Mouse (Mus musculus) mature B cell (primary cell): ENCODE data around the gene Gh.
"Not testable (repeated sequence)": the region's sequence is repeated elsewhere in the genome, so short reads cannot be mapped to it uniquely, and the experiment has no call there.

ENCODE experiments used
- in situ Hi-C: fragments of 300-500 bp; cut with MboI; formaldehyde crosslinking; loops from 2 replicates; pipeline ENCODE4 v1.14.3; 2019

Gene Gh

DNA sequence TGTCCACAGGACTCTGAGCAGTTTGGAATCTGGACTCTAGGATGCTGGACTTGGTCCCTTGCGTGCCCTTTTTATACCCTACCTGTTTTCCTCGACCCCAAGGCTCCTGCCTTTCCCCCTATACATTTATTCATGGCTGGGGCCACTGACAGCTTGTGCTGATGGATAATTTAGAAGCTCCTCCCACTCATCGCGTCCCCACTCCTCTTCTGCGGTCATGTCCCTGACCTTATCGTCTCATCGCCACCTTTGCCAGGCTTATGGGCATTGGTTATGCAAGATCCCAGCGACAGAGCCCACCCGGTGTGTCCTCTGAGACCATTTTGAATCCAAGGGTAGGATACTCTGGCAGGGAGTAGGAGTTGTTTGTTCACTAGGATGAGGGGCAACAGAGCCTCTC lies at the start of gene Gh:
Gene Gh, minus strand, starts transcription at position 101 of the 400 bp plus-strand sequence.
- in situ Hi-C loops: no loop called here

DNA sequence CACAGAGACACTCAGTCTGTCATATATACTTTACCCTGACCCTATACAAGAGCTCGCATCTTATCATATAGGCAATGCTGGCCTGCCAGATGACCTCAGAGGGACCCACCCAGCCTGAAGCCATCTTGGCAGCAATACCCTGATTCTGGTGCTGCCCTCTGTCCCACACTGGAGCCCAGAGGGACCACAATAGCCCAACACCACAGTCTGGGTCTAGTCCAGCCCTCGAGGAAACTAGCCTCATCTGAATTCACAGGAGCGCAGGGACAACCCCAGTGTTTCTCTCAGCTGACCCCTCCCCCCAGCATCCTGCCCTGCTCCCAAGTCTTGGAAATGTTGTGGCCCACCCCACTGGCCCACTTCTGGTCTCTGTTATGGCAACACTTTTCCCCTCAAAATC lies 49.6 kb upstream of the Gh start:
- in situ Hi-C loops: no loop called here

DNA sequence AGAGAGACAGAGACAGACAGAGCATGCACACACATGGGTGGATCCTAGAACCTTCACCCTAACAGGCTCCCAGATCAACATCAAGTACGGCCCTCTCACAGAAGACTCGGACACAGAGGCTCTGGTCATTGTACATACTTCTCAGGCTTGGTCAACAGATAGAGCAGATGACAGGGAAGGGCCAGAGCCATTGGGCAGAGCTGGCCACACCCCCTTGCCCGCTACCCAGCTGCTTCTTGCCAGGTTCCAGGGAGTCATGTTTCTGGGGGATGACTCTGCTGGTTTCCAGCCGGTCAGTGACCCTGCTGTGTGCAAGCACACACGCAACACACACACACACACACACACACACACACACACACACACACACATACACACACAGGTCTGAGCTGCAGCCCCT lies 49.2 kb upstream of the Gh start:
- in situ Hi-C loops: no loop called here

DNA sequence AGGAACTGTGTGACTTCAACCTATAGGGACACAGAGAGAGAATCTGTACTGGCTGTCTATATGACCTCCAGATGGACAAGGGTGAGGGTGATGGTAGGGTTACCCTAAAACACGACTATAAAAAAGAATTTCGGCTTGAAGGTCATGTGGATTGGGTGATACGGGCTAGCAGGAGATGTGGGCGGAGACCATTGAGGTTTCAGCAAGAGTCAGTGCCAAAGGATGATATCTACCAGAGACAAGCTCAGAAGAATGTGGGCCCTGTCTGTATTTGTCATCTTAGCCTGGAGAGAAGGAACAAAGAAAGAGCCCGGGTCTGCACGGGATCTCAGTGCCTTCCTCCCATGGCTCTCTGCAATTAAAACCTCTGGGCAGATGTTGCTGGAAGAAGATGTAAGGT lies 48.1 kb upstream of the Gh start:
- in situ Hi-C loops: no loop called here

DNA sequence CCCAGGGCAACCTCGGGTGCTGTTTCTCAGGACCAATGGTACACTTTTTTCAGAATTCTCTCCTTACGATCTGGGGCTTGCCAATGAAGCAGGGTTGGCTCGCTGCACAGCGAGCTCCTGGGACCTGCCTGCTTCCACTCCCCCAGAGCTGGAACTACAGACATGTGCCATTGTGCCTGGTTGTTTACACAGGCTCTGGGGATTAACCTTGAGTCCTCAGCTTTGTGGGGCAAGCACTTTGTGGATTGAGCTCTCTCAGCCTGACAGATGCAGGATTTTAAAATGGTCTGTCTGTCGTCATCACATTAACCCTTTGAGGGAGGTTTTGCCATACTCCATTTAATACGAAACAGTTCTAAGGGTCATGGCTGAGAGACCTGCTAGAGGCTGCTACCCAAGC lies 43.2 kb upstream of the Gh start:
- in situ Hi-C loops: no loop called here

DNA sequence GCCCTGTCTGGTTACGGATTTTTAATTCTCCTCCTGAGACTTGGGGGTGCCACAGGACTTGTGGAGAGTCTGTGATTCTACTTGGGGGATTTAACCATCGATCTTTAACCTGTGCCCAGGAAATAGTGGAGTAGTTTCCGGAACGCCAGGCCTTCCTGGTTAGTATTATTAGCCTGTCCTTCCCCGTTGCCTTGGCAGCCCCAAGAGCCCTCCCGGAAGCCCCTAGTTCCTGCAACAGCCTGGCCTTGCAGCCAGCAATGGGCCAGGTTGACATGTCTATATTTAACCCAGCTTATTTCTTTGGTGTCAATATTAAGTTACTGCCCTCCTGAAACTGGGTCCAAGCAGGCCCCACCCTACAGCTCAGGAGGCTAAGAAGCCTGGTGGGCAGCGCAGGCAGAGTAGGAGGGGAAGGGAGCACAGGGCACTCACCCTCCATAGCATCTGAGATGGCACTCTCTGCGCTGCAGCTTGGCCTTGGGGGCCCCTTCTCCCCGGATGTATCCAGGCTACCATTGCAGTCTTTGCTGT lies 39.4 kb upstream of the Gh start:
- in situ Hi-C loops: no loop called here

DNA sequence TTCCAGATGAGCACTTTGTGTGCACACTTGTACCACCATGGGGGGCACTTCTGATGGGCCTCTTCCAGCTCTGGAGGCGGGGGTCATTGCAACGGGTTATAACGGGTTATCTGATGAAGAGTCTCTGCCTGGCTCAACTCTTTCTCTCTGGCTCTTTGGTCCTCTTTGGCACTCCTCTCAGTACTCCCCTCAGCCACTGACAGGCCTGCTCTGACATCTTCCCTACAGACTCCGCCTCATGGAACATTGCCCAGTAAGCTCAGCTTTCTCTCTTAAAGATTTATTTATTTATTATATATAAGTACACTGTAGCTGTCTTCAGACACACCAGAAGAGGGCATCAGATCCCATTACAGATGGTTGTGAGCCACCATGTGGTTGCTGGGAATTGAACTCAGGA lies 37.7 kb upstream of the Gh start:
- in situ Hi-C loops: not testable (repeated sequence)

DNA sequence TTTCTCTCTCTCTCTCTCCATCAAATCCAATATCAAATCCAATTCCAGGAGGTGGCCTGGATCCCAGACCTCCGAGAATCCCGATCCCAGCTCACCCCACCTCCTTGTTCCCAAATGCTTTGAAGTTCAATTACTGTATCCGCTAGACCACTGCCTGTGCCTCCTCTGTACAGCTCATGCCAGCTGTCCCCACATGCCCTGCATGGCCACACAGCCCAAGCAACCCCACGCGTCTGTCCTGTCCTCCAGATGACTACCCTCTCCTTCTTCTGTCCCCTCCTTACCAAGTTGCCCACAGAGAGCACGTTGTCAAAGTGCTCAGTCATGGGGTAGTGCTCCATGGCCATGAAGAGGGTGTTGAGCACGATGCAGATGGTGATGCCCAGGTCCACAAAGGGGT lies 37.2 kb upstream of the Gh start:
- in situ Hi-C loops: no loop called here

DNA sequence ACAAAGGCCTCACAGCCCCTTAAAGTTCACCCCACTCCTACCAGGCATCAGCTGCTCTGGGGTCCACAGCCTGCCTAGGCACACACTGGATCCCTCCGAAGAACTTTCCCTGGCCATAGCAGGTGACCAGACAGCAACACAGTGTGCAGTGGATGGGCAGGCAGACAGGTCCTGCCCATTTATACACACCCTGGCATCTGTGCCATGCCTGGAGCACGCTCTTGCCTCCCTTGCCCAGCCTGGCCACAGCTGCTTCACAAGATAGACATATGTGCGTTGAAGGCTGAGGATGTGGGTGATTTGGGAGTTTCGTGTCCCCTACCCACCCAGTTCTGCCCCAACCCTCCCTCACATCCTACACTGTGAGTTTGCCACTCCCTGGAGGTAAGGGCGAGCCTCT lies 36.4 kb upstream of the Gh start:
- in situ Hi-C loops: no loop called here

DNA sequence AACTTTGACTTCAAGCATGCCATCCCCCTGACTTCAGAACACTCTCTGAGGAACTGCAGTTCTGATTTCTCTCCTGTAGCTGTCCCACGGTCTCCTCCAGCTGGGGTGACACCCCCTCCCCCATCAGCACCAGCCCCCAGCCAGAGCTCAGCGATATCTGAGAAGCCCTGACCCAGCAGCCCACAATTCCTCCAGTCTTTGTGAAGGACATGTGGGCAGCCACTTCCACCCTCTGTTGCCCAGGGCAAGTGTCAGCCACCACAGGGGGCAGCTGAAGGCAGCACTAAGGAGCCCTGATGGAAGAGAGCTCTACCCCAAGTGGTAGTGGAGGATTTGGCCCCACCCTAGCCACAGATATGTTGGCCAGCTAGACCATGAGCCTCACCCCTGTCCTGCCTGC lies 32.4 kb upstream of the Gh start:
- in situ Hi-C loops: no loop called here

DNA sequence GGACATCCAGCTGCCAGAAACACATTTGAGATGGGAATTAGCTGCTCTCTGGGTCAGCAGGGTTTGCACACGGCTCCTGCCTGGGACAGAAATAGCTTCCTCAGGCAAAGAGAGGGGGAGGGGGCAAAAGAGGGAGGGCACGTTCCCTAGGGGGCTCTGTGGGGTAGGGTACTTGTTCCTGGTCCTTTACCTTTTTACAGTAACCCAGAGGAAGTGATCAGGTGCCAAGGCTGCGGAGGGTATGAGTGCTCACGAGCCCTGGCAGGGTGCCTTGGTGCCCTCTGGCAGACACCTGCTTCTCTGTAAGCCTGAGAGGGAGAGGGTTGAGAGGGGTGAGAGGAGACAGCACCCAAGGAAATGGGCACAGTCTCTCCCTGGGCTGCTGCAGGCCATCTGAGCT lies 30.8 kb upstream of the Gh start:
- in situ Hi-C loops: no loop called here

DNA sequence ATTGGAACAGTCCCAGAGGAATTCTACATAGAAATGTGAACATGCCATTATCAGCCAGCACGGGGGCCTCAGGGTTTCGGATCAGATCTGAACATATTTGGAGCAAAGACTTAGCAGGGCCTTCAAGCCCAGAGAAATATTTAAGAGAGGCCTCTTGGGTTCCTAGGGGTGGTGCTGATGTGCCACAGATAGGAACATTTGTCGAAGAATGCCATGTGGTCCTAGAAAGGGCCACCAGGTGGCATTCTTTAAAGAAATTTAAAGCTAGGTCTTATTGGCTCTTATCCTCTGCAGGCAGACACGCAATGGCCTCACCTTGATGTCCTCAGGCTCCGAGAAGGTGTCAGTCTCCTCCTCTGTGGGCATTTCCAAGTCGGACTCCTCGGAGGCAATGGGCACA lies 28.0 kb upstream of the Gh start:
- in situ Hi-C loops: loop anchor here (5.0 kb wide), 1 partner anchor 63 kb away; no protein-coding TSS in a partner anchor

DNA sequence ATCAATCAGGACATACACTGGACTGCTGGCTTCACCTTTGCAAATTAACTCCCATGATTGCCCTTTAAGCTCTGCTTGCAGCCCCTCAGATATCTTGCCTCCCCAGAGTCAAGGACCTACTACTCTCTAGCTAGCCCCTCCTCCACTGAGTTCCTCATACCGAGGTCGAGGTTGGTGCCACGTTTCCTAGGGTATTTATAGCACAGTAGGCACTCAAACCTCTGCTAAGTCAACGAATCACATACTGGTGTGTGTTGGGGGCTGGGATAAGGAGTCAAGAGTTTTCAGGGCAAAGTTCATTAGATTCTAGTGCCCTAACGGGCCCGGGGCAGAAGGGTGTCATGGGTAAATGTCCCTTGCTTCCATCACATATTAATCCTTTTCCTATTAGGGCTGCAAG lies 27.5 kb upstream of the Gh start:
- in situ Hi-C loops: loop anchor here (5.0 kb wide), 1 partner anchor 63 kb away; no protein-coding TSS in a partner anchor

DNA sequence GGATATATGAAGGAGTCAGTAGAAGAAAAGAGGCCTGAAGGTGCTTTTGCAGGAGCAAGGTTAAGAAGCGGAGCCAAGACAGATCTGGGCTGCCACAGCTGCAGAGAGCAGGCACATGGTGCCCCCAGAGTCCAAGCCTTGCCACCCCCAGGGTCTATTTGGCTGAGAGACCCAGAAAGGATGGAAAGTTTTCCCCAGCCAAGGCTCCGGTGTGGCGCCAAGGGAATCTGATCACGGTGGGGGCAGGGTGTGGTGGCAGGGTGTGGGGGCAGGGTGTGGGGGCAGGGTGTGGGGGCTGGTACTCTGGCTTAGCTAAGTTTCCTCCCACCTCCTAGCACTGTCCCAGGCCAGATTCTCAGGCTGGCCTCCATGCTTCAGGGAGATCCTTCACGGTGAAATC lies 26.9 kb upstream of the Gh start:
- in situ Hi-C loops: loop anchor here (5.0 kb wide), 1 partner anchor 64 kb away; no protein-coding TSS in a partner anchor

DNA sequence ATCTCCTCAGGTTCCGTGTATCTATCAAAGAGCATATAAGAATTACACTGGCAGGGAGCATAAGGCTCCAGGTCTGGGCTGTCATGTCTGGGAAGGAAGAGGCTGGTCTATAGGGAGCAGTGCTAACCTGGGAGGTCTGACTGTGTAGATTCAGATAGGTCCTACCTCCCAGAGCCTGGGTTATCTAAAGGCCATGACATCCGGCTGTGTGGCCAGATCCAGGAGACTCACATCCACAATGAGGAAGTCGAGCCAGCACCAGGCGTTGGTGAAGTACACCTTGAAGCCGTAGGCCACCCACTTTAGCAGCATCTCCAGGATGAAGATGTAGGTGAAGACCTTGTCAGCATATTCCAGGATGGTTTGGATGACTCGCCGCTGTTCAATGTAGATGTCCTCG lies 24.8 kb upstream of the Gh start:
- in situ Hi-C loops: loop anchor here (5.0 kb wide), 1 partner anchor 66 kb away; no protein-coding TSS in a partner anchor

DNA sequence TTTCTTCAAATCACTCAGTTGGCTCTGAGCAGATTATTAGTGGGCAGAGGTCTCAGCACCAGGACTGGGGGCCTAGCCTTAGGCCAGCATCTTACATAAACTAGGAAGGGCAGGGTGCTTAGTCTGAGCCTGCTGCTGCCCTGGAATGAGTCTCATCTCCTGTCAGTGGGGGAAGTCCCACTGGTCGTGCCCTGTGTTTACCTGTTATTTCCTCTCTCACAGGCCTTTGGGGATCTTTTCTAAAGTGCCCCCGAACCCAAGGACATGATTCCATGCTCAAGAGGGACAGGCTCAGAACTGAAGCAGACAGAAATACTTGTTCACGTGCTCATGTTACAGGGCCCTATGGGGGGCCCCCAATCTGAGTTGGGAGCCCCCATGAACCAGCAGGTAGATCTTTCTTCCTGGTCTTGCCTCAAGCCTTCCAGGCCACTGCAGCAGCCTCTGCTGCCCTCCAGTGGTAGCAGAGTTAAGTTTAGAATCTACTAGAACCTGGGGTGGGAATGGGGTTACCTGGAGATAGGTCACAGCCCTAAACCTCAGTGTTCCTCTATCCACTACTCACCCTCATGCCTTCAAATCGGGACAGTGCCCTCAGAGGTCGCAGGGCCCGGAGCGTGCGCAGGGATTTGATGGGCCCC lies 24.0 kb upstream of the Gh start:
- in situ Hi-C loops: loop anchor here (5.0 kb wide), 1 partner anchor 67 kb away; no protein-coding TSS in a partner anchor

DNA sequence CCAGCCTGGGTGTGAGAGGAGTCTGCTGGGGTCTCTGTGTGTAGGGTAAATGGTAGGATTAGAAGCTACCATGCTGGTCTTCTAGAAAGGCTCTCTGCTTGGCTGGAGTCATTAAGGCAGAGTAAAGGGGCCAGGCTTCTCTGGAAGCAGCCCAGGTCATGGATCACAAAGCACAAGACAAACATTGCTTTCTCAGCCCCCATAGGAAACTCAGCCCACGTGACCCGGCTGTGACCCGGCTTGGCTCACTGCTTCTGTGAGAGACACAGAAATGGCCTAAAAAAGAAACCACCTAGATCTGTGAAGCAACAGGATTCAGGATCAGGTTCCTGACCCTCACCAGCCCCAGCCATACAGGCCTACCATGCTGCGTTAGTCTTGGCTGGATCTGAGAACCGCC lies 23.2 kb upstream of the Gh start:
- in situ Hi-C loops: loop anchor here (5.0 kb wide), 1 partner anchor 67 kb away; no protein-coding TSS in a partner anchor

DNA sequence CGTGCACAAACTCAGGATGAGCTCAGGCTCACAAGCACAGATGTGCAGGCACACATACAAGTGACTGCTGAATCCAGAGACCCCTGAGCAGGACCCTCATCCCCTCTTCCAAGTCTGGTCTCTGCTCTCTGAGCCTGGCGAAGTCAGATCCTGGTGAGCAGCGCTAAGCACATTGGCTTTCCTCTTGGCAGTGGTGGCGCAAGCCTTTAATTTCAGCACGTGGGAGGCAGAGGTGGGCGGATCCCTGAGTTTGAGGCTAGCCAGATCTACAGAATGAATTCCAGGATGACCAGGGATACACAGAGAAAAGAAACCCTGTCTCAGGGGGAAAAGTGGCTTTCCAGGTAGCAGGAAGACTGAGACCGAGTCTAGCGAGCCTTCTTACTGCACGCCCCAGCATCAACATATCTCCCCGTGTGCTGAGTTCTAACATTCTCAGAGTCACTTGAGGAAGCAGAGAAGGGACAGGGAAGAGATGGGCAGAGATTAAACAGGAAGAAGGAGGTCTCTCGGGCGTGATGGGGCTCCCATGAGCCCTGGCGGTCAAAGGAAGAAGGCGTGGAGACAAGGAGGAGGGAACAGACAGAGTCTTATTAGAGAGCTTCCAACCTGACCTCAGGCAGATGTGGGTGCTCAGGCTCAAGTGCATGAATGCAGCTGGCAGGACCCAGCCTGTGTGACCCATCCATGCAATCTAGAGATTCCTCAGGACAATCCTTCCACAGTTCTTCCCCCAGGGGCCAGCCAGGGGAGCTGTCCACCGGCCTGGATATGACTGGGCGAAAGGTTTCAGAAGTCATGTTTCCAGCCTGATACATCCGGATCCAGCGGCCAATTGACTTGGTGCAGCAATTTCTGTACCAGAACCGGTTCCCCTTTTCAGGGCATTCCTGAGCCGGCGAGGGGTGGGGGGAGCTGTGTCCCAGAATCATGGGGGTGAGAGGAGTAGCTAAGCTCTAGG lies 17.0 kb upstream of the Gh start:
- in situ Hi-C loops: no loop called here

DNA sequence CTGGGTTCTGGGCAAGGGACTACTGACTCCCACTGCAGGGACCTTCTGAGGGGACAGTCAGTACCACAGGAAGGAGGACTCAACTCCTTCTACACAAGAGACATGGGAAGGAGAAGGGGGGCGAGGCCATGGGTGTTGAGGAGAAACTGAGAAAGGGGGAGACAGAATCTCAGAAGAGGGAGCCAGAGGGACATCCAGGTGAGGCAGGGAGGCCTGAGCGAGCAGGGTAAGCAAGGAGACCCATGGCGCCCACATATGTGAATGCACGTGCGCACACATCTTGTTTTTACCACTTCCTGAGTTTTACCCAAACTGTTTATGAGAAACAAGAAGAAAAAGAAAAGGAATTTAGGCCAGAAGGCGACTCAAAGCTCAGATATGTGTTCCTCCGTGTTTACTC lies 16.1 kb upstream of the Gh start:
- in situ Hi-C loops: no loop called here

DNA sequence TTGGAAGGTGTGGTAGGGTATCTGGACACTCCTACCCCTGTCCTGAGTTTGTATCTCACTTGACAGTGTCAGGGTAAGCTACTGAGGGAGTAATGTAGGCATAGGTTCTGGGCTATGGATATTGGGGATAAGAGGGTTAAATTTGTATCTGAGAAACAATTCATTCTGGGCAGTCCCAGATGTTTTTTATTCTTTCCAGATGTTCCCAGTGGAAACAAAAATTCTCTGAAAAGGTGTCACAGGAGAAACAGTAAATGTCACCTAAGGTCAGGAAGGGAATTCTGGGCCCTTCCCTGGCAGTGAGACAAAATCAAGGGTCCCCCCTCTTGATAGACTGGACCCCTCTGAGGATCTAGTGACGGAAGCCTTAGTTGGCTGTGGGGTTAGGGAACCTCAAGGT lies 14.8 kb upstream of the Gh start:
- in situ Hi-C loops: no loop called here

DNA sequence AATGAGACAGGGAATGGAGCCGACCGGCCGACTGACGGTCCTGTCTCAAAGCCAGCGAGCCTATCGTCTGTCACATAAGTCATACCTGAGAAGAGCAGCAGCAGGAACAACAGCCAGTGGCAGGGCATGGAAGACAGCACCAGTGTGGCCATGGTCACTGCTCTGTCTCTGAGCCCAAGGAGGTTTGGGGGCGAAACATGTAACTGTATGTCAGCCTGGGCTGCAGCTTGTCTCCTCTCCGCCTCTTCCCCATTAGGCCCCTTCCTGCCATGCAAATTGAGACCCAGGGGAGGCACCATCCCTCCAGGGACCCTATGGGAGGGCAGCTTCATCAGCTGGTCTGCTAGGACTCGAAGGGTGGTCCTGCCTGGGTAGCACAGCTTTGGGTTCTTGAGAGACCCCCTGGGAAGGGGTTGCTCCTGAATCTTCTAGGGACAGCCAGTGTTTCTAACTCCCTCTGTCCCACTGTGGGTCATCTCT lies 12.7 kb upstream of the Gh start, which contains the start of gene Cd79b:
Gene Cd79b, minus strand, starts transcription at position 430 of the 480 bp plus-strand sequence.
- in situ Hi-C loops: no loop called here

DNA sequence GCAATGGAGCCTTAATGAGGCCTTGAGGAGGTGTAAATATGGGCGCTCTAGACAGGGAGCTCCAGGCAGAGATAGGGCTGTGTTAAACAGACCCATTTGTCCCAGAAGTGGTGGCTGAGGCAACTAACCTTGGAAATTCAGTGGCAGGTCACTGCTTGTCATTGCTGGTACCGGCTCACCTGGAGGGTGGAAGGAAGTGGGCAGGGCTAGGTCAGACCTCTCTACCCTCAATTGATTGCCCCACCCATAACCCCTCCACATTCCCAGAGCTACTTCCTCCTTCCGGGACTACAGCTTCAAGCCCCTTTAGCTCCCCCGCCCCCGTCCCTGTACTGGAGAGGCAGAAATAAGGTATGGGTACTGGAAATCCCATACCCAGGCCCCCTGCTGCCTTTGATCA lies 11.9 kb upstream of the Gh start:
- in situ Hi-C loops: no loop called here

DNA sequence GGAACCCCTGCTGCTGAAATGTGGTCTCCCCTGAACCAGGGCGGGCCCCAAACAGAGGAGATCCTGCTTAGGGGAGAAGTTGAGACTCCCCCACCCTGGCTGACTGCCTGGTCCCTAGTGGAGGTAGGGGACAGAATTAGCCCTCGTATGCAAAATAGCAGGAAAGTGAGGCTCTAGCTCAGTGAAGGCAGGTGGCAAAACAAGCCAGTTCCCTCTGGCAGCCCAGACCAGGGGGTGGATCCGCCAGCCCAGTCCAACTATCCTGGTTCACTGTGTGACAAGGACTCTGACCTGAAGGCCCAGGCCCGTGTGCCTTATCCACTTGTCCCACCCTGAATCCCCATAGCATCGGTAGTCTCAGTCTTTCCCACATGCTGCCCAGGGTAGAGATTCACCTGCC lies 8.5 kb upstream of the Gh start:
- in situ Hi-C loops: no loop called here
